Mouse (Mus musculus) hindbrain, embryonic 10.5 days (tissue): ENCODE measurements at regions not wholly inside any gene's neighbourhood (a gene's known extent, or its start where the extent isn't known, plus 50 kb on each side); places are given as distances from the start of the nearest gene placed in this dataset.

Source experiments
- DNase-seq: peaks from one replicate; pipeline ENCODE4 v3.0.0-alpha.2; 2017; ENCODE audit warnings: low spot score
- H3K27ac ChIP-seq: fragments of 300-500 bp; sonication (generic); 2 replicates; pipeline ENCODE4 v1.5.1; 2016; ENCODE audit warnings: mild to moderate bottlenecking, moderate library complexity
- H3K27me3 ChIP-seq: fragments of 300-500 bp; sonication (generic); 2 replicates; pipeline ENCODE4 v1.6.1; 2016; ENCODE audit warnings: mild to moderate bottlenecking; ENCODE audit not compliant: poor library complexity, insufficient read depth, severe bottlenecking
- H3K36me3 ChIP-seq: fragments of 300-500 bp; sonication (generic); 2 replicates; pipeline ENCODE4 v1.6.1; 2016; ENCODE audit warnings: mild to moderate bottlenecking, moderate library complexity
- H3K4me1 ChIP-seq: fragments of 300-500 bp; sonication (generic); replicated peaks from 2 replicates; pipeline ENCODE4 v1.6.1; 2016; ENCODE audit warnings: mild to moderate bottlenecking
- H3K4me3 ChIP-seq: fragments of 300-500 bp; sonication (generic); 2 replicates; pipeline ENCODE4 v1.5.1; 2016; ENCODE audit warnings: mild to moderate bottlenecking, moderate library complexity
- H3K9me3 ChIP-seq: fragments of 300-500 bp; sonication (generic); 2 replicates; pipeline ENCODE4 v1.6.1; 2016; ENCODE audit warnings: mild to moderate bottlenecking, moderate library complexity
- WGBS: fragments of 180-500 bp; shearing (Covaris S2); methylation state at CpG from one replicate; pipeline ENCODE4 v1.1.7; 2016; 5-methylcytosine and 5-hydroxymethylcytosine counted together

DNA sequence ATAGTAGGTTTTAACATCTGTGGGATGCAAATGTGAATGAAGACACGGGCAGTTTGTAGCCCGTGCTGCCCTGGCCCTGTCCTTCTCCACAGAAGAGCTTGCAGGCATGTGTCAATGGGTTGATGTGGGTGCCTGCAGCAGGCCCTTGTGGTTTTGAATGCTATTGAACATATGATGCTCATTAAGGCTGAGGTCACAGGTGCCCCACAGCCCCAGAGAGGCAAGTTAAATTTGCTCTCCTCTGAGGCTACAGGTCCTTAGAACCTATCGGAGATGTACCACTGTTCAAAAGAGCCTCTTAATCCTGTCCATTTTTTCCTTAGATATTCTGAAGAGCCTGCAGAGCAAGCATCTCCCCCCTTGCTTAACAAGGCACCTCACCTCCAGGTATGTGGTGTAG, 71.7 kb upstream of the Dlg1 start:
- Histone ChIP-seq H3K27ac (peak overlapping the region; percentile 87), H3K27me3 (no peaks in the 10 kb centered on the region), H3K9me3 (no peaks in the 10 kb centered on the region), H3K4me3 (no peak overlapping the region), H3K36me3 (no peaks in the 10 kb centered on the region), H3K4me1 (peaks cover 50% of the 10 kb centered on the region)
- DNase-seq = no peak
- WGBS = 67% methylated on average over 3 of the region's 3 CpGs

DNA sequence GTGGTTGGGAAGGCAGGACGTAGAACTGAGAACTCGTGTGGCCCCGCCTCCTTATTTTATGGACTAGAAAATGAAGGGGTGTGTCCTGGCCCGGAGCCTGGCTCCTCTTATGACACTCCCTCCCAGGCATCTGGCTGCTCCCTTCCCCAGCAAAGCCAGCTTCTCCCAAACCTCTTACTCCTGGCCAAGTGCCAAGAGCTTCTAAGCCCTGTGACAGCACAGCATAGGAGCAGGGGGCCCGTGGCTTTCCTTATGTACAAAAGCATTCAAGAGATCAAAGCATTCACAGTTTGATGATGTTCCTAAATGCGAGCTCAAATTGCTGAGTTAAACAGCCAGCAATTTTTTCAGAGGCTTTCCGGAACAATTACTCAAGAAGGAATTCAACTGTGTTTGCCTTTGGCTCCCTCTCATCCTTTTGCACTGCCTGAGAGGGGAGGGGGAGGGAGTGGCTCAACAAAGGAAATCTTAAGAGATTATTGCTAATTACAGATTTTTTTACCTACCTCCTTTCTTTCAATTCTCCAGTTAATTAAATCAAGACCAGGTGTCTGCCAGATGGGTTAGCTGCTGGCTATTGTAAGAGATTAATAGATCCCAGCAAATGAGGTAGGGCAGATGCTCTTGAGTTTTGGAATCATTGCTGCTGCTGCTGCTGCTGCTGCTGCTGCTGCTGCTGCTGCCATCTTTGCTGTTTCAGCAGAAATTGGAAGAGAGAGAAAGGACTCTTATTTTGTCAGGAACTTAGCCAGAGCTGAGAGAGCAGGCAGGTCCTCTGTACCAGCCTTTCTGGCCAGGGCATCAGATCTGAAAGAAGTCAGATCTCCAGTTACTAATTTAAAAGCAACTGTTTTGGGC, 71.0 kb upstream of the Dlg1 start:
- Histone ChIP-seq H3K27ac (peak overlapping the region; percentile 87), H3K36me3 (no peaks in the 10 kb centered on the region), H3K4me3 (peak overlapping the region; percentile 20; the same call in 1 of the 2 replicates), H3K4me1 (peaks cover 50% of the 10 kb centered on the region), H3K27me3 (no peaks in the 10 kb centered on the region), H3K9me3 (no peaks in the 10 kb centered on the region)
- peak; percentile 68 for DNase-seq
- 19% methylated on average over 7 of the region's 7 CpGs for WGBS

DNA sequence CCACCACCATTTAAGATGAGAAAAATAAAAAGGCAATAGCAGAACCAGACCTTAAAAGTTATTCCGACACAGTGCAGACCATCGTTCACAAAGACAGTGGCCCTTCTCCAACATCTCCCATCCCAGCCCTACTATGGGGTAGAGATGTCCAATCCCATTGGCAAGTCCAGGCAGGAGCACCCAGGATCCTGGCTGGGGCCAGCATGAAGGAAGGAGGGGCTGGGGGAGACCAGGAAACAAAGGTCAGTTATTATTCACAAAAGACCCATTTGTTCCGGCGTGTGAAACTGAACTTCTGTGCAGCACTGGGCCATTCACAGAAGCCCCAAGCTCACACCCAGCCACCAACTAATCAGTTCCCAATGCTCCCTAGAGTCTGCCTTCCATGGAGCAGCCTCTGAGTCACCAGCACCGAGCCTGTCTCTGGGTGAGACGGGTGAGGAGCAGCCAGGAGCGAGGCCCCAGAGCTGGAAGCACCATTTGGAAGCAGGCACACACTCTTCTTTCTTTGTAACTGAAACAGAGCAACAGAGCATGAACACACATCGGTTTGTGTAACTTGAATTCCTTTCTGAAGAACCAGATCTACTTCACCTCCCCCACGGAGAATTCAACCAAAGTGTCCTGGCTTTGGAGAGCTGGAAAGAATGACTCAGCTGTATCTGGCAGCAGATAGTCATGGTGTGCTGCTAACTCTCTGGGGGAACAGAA, 70.1 kb upstream of the Dlg1 start:
- WGBS = 37% methylated on average over 9 of the region's 9 CpGs
- peaks cover 50% of the 10 kb centered on the region for H3K4me1 ChIP-seq
- peak; percentile 39 for DNase-seq
- 0 out of 2 replicates have a peak overlapping the region, but pooled peaks have one; percentile 13 for H3K4me3 ChIP-seq
- H3K9me3 ChIP-seq = no peaks in the 10 kb centered on the region
- peak overlapping the region; percentile 87 for H3K27ac ChIP-seq
- no peaks in the 10 kb centered on the region for H3K36me3 ChIP-seq
- no peaks in the 10 kb centered on the region for H3K27me3 ChIP-seq

DNA sequence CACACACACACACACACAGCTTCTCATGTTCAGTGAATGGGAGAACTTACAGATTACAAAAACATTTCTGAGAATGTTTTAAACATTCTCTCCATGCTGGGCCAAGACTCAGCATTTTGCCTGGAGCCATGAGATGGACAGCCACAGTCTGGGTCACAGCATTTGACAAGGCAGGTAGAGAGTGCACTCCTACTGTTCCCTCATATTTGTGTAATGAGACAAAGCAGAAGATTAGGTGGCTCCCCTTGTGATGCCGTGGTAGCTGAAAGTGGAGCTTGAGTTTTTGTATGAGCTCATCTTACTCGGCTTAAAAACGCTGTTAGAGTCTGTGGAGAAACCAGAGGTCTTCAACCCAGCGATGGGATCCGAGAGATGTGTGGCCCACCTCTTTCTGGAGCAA, 65.3 kb upstream of the Dlg1 start:
- Histone ChIP-seq H3K9me3 (no peaks in the 10 kb centered on the region), H3K36me3 (no peaks in the 10 kb centered on the region), H3K4me3 (no peak overlapping the region), H3K27me3 (no peaks in the 10 kb centered on the region), H3K4me1 (peaks cover 15% of the 10 kb centered on the region), H3K27ac (peak overlapping the region; percentile 47)
- DNase-seq = no peak
- WGBS = 86% methylated on average over 5 of the region's 5 CpGs

DNA sequence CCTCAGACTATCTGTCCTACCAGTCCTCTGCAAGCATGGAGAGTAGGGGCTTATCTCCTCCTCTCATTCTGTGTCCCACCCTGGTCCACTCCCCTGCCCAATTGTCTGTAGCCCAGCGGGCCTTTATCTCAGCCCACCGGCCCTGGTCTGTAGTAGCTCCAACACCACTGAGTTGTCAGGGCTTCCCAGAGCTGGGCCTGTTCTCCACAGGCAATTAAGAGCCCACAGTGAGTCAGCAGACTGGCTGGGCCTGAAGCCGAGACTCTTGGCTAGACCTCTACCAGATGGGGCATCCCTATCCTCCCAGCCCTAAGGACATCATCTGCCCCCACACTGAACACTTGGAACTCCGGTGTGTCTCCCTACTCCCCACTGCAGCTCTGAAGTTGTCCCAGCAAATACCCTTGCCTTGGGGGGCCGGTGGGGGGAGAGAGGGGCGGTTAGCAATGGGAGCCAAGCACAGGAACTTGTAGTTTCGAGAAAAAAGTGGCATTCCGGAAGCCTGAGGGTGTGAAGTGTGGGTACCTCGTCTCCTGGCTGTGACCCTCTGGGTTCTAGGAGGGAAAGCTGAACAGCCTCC, 64.7 kb upstream of the Dlg1 start:
- no peak overlapping the region for H3K4me3 ChIP-seq
- H3K27ac ChIP-seq = peak overlapping the region; percentile 47
- H3K9me3 ChIP-seq = no peaks in the 10 kb centered on the region
- 86% methylated on average over 9 of the region's 9 CpGs for WGBS
- peaks cover 9% of the 10 kb centered on the region for H3K4me1 ChIP-seq
- H3K27me3 ChIP-seq = no peaks in the 10 kb centered on the region
- no peaks in the 10 kb centered on the region for H3K36me3 ChIP-seq
- no peak for DNase-seq

DNA sequence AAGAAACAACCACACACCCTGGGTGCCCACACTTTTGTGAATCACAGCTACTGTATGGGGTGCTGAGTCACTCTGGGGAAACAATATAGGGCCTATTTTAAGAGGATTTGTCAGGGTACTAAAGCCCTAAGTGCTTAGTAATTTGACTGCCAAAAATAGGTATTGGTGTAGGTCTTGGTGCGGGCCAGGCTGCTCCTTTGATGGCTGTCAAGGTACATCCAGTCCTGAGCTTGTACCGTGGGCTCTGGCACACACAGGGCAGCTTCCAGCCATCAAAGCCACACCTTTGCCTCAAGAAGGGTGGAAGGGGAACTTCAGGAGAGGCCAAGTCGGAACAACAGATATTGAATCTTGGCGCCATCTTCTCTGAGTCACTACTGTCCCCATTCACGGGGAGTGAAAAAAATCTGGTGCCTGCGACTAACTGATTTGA, 64.2 kb upstream of the Dlg1 start:
- peak overlapping the region; percentile 47 for H3K27ac ChIP-seq
- no peaks in the 10 kb centered on the region for H3K9me3 ChIP-seq
- H3K27me3 ChIP-seq = no peaks in the 10 kb centered on the region
- H3K4me3 ChIP-seq = no peak overlapping the region
- H3K36me3 ChIP-seq = no peaks in the 10 kb centered on the region
- peaks cover 4% of the 10 kb centered on the region; the same call in 1 of the 2 replicates for H3K4me1 ChIP-seq
- DNase-seq = no peak
- whole genome bisulfite sequencing = 92% methylated on average over 6 of the region's 6 CpGs

DNA sequence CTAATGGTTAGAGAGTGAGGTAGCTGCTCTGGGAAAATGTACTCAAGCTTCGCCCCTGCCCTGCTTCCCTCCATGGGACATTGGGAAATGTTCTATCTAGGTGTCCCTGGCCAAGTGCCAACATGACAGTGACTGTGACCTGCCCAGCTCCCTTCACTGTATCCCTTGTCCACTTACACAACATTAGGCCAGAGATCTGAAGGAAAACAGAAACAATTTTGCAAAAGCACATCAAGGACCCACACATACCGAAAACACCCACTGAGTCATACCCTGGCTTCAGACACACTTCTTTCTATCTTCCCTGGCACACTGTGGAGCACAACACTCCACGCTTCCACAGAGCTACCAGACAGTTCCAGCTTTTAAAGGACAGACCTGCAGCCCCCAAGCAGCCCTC, 62.0 kb upstream of the Dlg1 start:
- 95% methylated on average over 3 of the region's 3 CpGs for WGBS
- Histone ChIP-seq H3K27ac (no peak overlapping the region), H3K36me3 (no peaks in the 10 kb centered on the region), H3K9me3 (no peaks in the 10 kb centered on the region), H3K4me1 (0 out of 2 replicates have a peak, but pooled peaks cover 4% of the 10 kb centered on the region), H3K27me3 (no peaks in the 10 kb centered on the region), H3K4me3 (no peak overlapping the region)
- no peak for DNase-seq

DNA sequence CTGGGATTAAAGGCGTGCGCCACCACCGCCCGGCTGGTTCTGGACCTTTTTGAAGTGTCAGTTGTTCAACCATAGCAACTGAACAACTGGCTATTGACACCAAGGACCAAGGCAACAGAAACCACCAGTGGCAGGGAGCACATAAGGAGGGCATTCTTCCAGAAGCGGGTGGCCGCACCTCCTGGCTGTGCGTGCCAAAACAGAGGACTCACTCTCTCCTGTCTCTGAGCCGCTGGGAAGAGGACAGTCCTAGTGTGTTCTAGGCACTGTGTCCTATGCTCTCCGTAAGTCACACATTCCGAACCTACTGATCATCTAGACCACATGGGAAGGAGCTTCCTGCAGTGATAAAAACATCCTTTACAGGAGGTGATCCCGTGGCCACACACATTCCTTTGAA, 60.1 kb upstream of the Dlg1 start:
- Histone ChIP-seq H3K27me3 (no peaks in the 10 kb centered on the region), H3K4me3 (no peak overlapping the region), H3K9me3 (no peaks in the 10 kb centered on the region), H3K4me1 (0 out of 2 replicates have a peak, but pooled peaks cover 13% of the 10 kb centered on the region), H3K36me3 (no peaks in the 10 kb centered on the region), H3K27ac (no peak overlapping the region)
- WGBS = 78% methylated on average over 11 of the region's 11 CpGs
- no peak for DNase-seq

DNA sequence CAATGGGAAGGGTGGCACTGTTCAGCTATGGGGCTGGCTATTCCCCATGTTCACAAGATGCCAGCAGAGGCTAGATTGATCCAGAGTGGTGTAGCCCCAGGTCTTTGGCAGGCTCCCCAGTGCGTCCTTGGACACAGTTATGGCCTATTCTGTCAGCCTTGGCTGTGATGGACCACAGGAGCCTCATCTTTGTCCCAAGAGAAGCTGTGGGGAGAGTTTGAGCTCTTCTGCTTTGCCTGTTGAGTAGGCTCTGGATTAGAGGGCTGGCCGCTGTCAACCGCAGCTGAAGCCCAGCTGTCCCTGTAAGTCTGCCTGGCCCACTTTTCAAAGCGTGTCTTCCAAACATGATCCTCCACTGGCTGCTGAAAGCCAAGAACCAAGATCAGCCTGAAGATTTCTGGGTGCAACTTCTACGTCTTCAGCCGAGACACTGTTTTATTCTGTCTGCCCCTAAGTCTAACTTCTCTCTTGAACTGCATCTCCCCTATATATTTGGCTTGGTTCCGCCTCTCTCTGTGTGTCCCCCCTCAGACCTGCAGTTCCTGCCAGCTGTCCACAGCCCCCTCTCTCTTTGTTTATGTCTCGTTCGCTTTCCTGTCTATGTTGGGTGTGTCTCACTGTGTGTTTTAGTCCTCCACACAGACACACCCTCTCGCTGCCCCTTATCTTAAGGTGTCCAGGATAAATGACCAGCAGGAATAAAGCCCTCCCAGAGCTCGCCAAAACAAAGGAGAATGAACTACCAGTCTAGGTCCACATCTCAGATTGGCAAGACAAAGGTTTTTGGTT, 56.7 kb upstream of the Dlg1 start:
- 0 out of 2 replicates have a peak, but pooled peaks cover 10% of the 10 kb centered on the region for H3K4me1 ChIP-seq

DNA sequence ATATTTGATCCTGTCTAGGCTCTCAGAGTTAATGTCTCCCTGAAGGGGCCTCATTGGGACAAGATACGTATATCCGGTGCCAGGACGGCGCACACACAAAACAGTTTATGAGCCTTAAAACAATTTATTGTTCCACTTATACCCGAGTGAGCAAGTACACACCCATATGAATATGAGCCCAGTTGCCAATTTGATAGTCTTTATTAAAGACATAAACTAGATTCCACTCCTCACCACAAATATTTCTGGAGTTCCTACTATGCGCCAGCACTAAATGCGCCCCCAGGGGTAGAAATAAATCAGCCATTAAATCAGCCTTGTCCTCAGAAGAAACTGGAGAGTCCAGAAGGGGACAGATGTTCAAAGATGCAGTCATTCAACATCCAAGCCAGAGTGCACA, 54.3 kb upstream of the Dlg1 start:
- WGBS = 93% methylated on average over 7 of the region's 7 CpGs

More for the DNA sequence above, 56.7 kb upstream of the Dlg1 start:
- H3K27me3 ChIP-seq = no peaks in the 10 kb centered on the region
- 82% methylated on average over 11 of the region's 11 CpGs for WGBS
- H3K4me3 ChIP-seq = no peak overlapping the region
- no peaks in the 10 kb centered on the region for H3K9me3 ChIP-seq
- H3K36me3 ChIP-seq = no peaks in the 10 kb centered on the region
- peak overlapping the region; percentile 24 for H3K27ac ChIP-seq
- no peak for DNase-seq

DNA sequence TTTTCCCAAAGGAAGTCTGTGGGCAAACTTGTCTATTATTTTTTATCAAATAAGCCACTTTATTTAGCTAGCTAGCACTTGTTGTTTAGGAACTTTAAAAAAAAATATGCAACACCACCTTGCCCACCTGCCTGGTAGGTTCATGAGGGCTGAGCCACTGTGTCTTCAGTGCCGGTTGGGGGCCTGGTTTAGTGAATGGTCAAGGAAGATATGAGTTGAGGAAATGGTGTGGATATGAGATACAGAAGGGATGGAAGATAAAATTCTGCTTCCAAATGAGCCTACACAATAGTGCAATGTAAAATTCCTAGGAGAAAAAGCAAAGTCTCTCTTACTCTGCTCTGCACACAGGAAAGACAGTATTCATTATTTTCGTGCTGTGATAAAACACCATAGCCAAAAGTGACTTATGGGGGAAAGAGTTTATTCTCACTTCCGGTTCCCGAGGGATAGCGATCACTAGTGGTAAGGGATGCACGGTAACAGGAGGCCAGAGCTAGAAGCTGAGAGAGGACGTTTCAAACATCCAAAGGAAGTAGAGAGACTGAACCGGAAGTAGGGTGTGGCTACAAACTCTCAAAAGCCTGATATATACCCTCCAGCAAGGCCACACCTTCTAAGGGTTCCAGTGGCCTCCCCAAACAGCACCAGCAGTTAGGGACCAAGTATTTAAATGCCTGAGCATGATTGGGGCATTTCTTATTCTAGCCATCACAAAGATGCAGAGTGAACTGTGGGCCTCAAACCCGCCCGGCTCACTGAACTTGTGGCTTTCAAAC, 53.7 kb upstream of the Dlg1 start:
- 88% methylated on average over 10 of the region's 10 CpGs for WGBS
- H3K4me3 ChIP-seq = no peak overlapping the region
- H3K27me3 ChIP-seq = no peaks in the 10 kb centered on the region
- no peaks in the 10 kb centered on the region for H3K36me3 ChIP-seq
- no peaks in the 10 kb centered on the region for H3K9me3 ChIP-seq
- no peak for DNase-seq
- 0 out of 2 replicates have a peak, but pooled peaks cover 10% of the 10 kb centered on the region for H3K4me1 ChIP-seq
- no peak overlapping the region for H3K27ac ChIP-seq

More for the DNA sequence above, 54.3 kb upstream of the Dlg1 start:
- 0 out of 2 replicates have a peak, but pooled peaks cover 10% of the 10 kb centered on the region for H3K4me1 ChIP-seq
- no peak overlapping the region for H3K27ac ChIP-seq
- H3K36me3 ChIP-seq = no peaks in the 10 kb centered on the region
- no peaks in the 10 kb centered on the region for H3K9me3 ChIP-seq
- no peak overlapping the region for H3K4me3 ChIP-seq
- H3K27me3 ChIP-seq = no peaks in the 10 kb centered on the region
- no peak for DNase-seq
